Mouse (Mus musculus): ENCODE data around the gene Tmigd3.

Tmigd3 gene

GRCm38 (mm10) chr3:105936111-105936510, 65.4 kb downstream of the Tmigd3 start:
- Histone ChIP-seq H3K9me3 (ENCODE audit: low read length) (no peaks in the 10 kb centered on the region), H3K27me3 (ENCODE audit: insufficient read depth, low read length) (no peaks in the 10 kb centered on the region), H3K4me3 (replicated peaks; ENCODE audit: low read length) (no peak overlapping the region), H3K4me1 (replicated peaks; ENCODE audit: low read depth, low read length) (no peaks in the 10 kb centered on the region), H3K36me3 (ENCODE audit: insufficient read depth, low read length) (peaks cover 21% of the 10 kb centered on the region)
- TF ChIP-seq NANOG (IDR thresholded peaks at IDR 0.05; ENCODE audit: borderline replicate concordance, low read length), result no peak
- TF ChIP-seq POU5F1 (IDR thresholded peaks at IDR 0.05; ENCODE audit: borderline replicate concordance, low read length), result no peak
- TF ChIP-seq CTCF (conservative IDR thresholded peaks at IDR 0.05; ENCODE audit: low read length), result no peak

GRCm38 (mm10) chr3:105951348-105951747, 80.6 kb downstream of the Tmigd3 start:
- H3K9me3 ChIP-seq (ENCODE audit: low read length), result no peaks in the 10 kb centered on the region
- H3K4me3 ChIP-seq (replicated peaks; ENCODE audit: low read length), result no peak overlapping the region
- TF ChIP-seq CTCF (conservative IDR thresholded peaks at IDR 0.05; ENCODE audit: low read length) (no peak), NANOG (IDR thresholded peaks at IDR 0.05; ENCODE audit: borderline replicate concordance, low read length) (no peak), POU5F1 (IDR thresholded peaks at IDR 0.05; ENCODE audit: borderline replicate concordance, low read length) (no peak)
- H3K4me1 ChIP-seq (replicated peaks; ENCODE audit: low read depth, low read length), result 0 out of 2 replicates have a peak, but pooled peaks cover 4% of the 10 kb centered on the region
- H3K36me3 ChIP-seq (ENCODE audit: insufficient read depth, low read length), result peaks cover 97% of the 10 kb centered on the region
- no peaks in the 10 kb centered on the region for H3K27me3 ChIP-seq (ENCODE audit: insufficient read depth, low read length)

- Histone ChIP-seq H3K9me3 (ENCODE audit: low read length) (no peaks in the 10 kb centered on the region), H3K4me1 (replicated peaks; ENCODE audit: low read depth, low read length) (peaks cover 40% of the 10 kb centered on the region), H3K27me3 (ENCODE audit: insufficient read depth, low read length) (no peaks in the 10 kb centered on the region), H3K4me3 (replicated peaks; ENCODE audit: low read length) (0 out of 2 replicates have a peak overlapping the region, but pooled peaks have one; percentile 3), H3K36me3 (ENCODE audit: insufficient read depth, low read length) (peaks cover 81% of the 10 kb centered on the region)
- TF ChIP-seq CTCF (conservative IDR thresholded peaks at IDR 0.05; ENCODE audit: low read length), result no peak
- TF ChIP-seq NANOG (IDR thresholded peaks at IDR 0.05; ENCODE audit: borderline replicate concordance, low read length), result no peak
Observed at GRCm38 (mm10) chr3:105957235-105957634, 86.5 kb downstream of the Tmigd3 start.

DNA sequence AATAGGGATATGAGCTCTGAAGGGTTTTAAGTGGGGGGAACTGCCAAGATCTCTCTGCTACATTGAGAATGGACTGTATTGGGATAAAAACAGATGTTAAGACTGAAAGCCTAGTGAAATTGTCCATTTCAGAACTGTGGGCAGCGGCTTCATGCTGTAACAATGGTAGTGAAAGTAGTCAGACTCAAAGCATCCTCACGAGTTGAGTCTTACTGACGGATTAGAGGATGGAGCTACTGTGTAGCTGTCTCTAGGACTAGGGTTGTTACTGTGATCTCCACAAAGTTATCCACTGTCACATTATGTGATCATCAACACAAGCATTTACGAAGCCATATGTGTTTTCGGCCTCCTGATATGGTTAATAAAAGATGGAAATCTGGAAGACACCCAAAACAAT, 87.5 kb downstream of the Tmigd3 start:
- H3K4me1 ChIP-seq (replicated peaks; ENCODE audit: low read depth, low read length), result peaks cover 46% of the 10 kb centered on the region
- H3K9me3 ChIP-seq (ENCODE audit: low read length), result no peaks in the 10 kb centered on the region
- peak overlapping the region; percentile 100 for H3K4me3 ChIP-seq (replicated peaks; ENCODE audit: low read length)
- H3K27me3 ChIP-seq (ENCODE audit: insufficient read depth, low read length), result no peaks in the 10 kb centered on the region
- H3K36me3 ChIP-seq (ENCODE audit: insufficient read depth, low read length), result peaks cover 81% of the 10 kb centered on the region
- TF ChIP-seq NANOG (IDR thresholded peaks at IDR 0.05; ENCODE audit: borderline replicate concordance, low read length) (no peak), CTCF (conservative IDR thresholded peaks at IDR 0.05; ENCODE audit: low read length) (no peak), POU5F1 (IDR thresholded peaks at IDR 0.05; ENCODE audit: borderline replicate concordance, low read length) (no peak)

DNA sequence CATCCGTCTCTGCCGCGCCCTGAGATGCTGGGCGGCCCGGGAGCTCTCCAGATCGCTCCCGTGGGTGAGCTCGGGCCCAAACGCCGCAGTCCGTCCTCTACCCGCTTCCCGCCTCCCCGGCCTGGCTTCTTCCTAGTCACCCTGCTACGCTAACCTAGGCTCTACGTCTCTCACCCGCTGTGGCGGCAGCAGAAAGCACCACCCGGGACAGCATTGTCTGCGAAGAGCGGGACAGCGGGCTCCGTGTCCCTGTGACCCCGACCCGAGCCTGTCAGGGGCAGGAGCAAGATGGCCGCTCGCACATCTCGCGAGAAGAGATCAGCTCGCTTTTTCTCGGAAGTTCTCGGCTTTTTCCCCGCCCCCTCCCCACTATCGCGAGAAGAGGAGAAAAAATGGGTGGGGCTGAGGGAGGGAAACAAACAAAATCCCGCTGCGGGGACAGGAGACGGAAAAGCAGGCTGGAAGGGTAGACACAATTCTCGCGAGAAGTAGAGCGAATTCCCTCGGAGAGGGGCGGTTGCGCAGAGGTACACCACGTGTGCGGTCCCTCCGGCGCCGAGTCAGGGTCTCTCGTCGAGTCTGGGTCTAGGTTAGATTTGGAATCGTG, 88.4 kb downstream of the Tmigd3 start, which contains the start of gene Wdr77:
Wdr77 (plus strand) TSS at position 396 of the 607 bp plus-strand sequence.
- no peaks in the 10 kb centered on the region for H3K9me3 ChIP-seq (ENCODE audit: low read length)
- peaks cover 83% of the 10 kb centered on the region for H3K36me3 ChIP-seq (ENCODE audit: insufficient read depth, low read length)
- no peaks in the 10 kb centered on the region for H3K27me3 ChIP-seq (ENCODE audit: insufficient read depth, low read length)
- H3K4me1 ChIP-seq (replicated peaks; ENCODE audit: low read depth, low read length), result peaks cover 46% of the 10 kb centered on the region
- H3K4me3 ChIP-seq (replicated peaks; ENCODE audit: low read length), result peak within 1 kb of the TSS; percentile 100
- TF ChIP-seq NANOG (IDR thresholded peaks at IDR 0.05; ENCODE audit: borderline replicate concordance, low read length), result no peak
- no peak for TF ChIP-seq POU5F1 (IDR thresholded peaks at IDR 0.05; ENCODE audit: borderline replicate concordance, low read length)
- no peak for TF ChIP-seq CTCF (conservative IDR thresholded peaks at IDR 0.05; ENCODE audit: low read length)

- H3K36me3 ChIP-seq (ENCODE audit: insufficient read depth, low read length), result peaks cover 83% of the 10 kb centered on the region
Observed at GRCm38 (mm10) chr3:105959585-105959984, 88.9 kb downstream of the Tmigd3 start.

DNA sequence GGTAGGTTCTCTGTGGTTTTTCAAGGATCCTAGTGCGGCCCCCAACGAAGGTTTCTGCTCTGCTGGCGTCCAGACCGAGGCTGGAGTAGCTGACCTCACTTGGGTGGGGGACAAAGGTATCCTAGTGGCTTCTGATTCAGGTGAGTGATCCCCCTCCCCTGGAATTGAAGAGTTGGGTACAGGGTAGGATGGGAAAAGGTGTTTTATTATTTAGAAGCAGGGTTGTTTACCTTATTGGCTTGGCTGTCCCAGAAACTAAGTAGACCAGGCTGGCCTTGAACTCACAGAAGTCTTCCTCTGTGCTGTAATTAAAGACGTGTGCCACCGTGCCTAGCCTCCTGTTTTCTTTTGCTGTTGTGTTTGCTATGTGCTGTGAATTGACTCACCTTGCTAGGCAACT, 89.3 kb downstream of the Tmigd3 start, which contains the start of gene Atp5f1:
Atp5f1 (minus strand) TSS at position 101 of the 400 bp plus-strand sequence.
- Histone ChIP-seq H3K27me3 (ENCODE audit: insufficient read depth, low read length) (no peaks in the 10 kb centered on the region), H3K9me3 (ENCODE audit: low read length) (no peaks in the 10 kb centered on the region), H3K4me1 (replicated peaks; ENCODE audit: low read depth, low read length) (peaks cover 50% of the 10 kb centered on the region), H3K4me3 (replicated peaks; ENCODE audit: low read length) (peak within 1 kb of the TSS; percentile 100), H3K36me3 (ENCODE audit: insufficient read depth, low read length) (peaks cover 83% of the 10 kb centered on the region)
- TF ChIP-seq POU5F1 (IDR thresholded peaks at IDR 0.05; ENCODE audit: borderline replicate concordance, low read length) (no peak), CTCF (conservative IDR thresholded peaks at IDR 0.05; ENCODE audit: low read length) (no peak), NANOG (IDR thresholded peaks at IDR 0.05; ENCODE audit: borderline replicate concordance, low read length) (no peak)

More at GRCm38 (mm10) chr3:105959585-105959984, 88.9 kb downstream of the Tmigd3 start:
- Histone ChIP-seq H3K9me3 (ENCODE audit: low read length) (no peaks in the 10 kb centered on the region), H3K27me3 (ENCODE audit: insufficient read depth, low read length) (no peaks in the 10 kb centered on the region), H3K4me3 (replicated peaks; ENCODE audit: low read length) (peak overlapping the region; percentile 100), H3K4me1 (replicated peaks; ENCODE audit: low read depth, low read length) (peaks cover 46% of the 10 kb centered on the region)
- TF ChIP-seq CTCF (conservative IDR thresholded peaks at IDR 0.05; ENCODE audit: low read length), result no peak
- no peak for TF ChIP-seq NANOG (IDR thresholded peaks at IDR 0.05; ENCODE audit: borderline replicate concordance, low read length)
- TF ChIP-seq POU5F1 (IDR thresholded peaks at IDR 0.05; ENCODE audit: borderline replicate concordance, low read length), result no peak

GRCm38 (mm10) chr3:105960700-105961099, 90.0 kb downstream of the Tmigd3 start:
- peaks cover 54% of the 10 kb centered on the region for H3K4me1 ChIP-seq (replicated peaks; ENCODE audit: low read depth, low read length)
- H3K36me3 ChIP-seq (ENCODE audit: insufficient read depth, low read length), result peaks cover 83% of the 10 kb centered on the region
- TF ChIP-seq CTCF (conservative IDR thresholded peaks at IDR 0.05; ENCODE audit: low read length) (peak; percentile 49), POU5F1 (IDR thresholded peaks at IDR 0.05; ENCODE audit: borderline replicate concordance, low read length) (no peak), NANOG (IDR thresholded peaks at IDR 0.05; ENCODE audit: borderline replicate concordance, low read length) (no peak)
- no peaks in the 10 kb centered on the region for H3K9me3 ChIP-seq (ENCODE audit: low read length)
- peak overlapping the region; percentile 100 for H3K4me3 ChIP-seq (replicated peaks; ENCODE audit: low read length)
- no peaks in the 10 kb centered on the region for H3K27me3 ChIP-seq (ENCODE audit: insufficient read depth, low read length)
